Mouse (Mus musculus): ENCODE measurements around the gene Slc16a13. TPM values are rescaled to one million over a fixed set of nuclear protein-coding genes. Genes with fewer than 3 reads are reported as not detected.

The Slc16a13 gene
- polyA plus RNA-seq, 1 experiment from 2014 or later = 6.9 TPM

- no peak overlapping the region for H3K4me3 ChIP-seq (ENCODE audit: low read length)
- no peak overlapping the region for H3K27ac ChIP-seq (ENCODE audit: low read length)
- ATAC-seq (ENCODE audit: low read depth) = no peak
- H3K4me2 ChIP-seq (ENCODE audit: low read depth, low read length) = no peak overlapping the region
- peaks cover 6% of the 10 kb centered on the region; the same call in 1 of the 2 replicates for H3K4me1 ChIP-seq (replicated peaks; ENCODE audit: control insufficient read depth, insufficient read depth, low read length)
- no peaks in the 10 kb centered on the region for H3K27me3 ChIP-seq (ENCODE audit: control insufficient read depth, insufficient read depth, low read depth, low read length)
- H3K9ac ChIP-seq (ENCODE audit: low read length) = no peak overlapping the region
- H3K36me3 ChIP-seq (ENCODE audit: control insufficient read depth, insufficient read depth, low read length) = no peaks in the 10 kb centered on the region
- H3K9me3 ChIP-seq (ENCODE audit: control insufficient read depth, low read length) = no peaks in the 10 kb centered on the region
- 77% methylated on average over 28 of the region's 28 CpGs for WGBS
These were observed 31.3 kb downstream of the Slc16a13 start for GRCm38 (mm10) chr11:70189319-70190134.

GRCm38 (mm10) chr11:70185120-70185519 lies 35.7 kb downstream of the Slc16a13 start:
- Histone ChIP-seq H3K27ac (ENCODE audit: low read length) (no peak overlapping the region), H3K9me3 (ENCODE audit: control insufficient read depth, low read length) (no peaks in the 10 kb centered on the region), H3K27me3 (ENCODE audit: control insufficient read depth, insufficient read depth, low read depth, low read length) (no peaks in the 10 kb centered on the region), H3K9ac (ENCODE audit: low read length) (no peak overlapping the region), H3K4me2 (ENCODE audit: low read depth, low read length) (no peak overlapping the region), H3K36me3 (ENCODE audit: control insufficient read depth, insufficient read depth, low read length) (no peaks in the 10 kb centered on the region), H3K4me1 (replicated peaks; ENCODE audit: control insufficient read depth, insufficient read depth, low read length) (no peaks in the 10 kb centered on the region), H3K4me3 (ENCODE audit: low read length) (no peak overlapping the region)
- ATAC-seq (ENCODE audit: low read depth) = peak; percentile 51; the same call in 1 of the 2 replicates
- 46% methylated on average over 7 of the region's 7 CpGs for WGBS

- no peak overlapping the region for H3K4me2 ChIP-seq (ENCODE audit: low read depth, low read length)
- no peaks in the 10 kb centered on the region for H3K4me1 ChIP-seq (replicated peaks; ENCODE audit: control insufficient read depth, insufficient read depth, low read length)
- peaks cover 3% of the 10 kb centered on the region; the same call in 1 of the 2 replicates for H3K9me3 ChIP-seq (ENCODE audit: control insufficient read depth, low read length)
- H3K36me3 ChIP-seq (ENCODE audit: control insufficient read depth, insufficient read depth, low read length) = no peaks in the 10 kb centered on the region
- H3K27me3 ChIP-seq (ENCODE audit: control insufficient read depth, insufficient read depth, low read depth, low read length) = no peaks in the 10 kb centered on the region
- WGBS = 94% methylated on average over 4 of the region's 4 CpGs
- no peak overlapping the region for H3K27ac ChIP-seq (ENCODE audit: low read length)
- ATAC-seq (ENCODE audit: low read depth) = no peak
- H3K9ac ChIP-seq (ENCODE audit: low read length) = no peak overlapping the region
- H3K4me3 ChIP-seq (ENCODE audit: low read length) = no peak overlapping the region
These were observed 40.4 kb downstream of the Slc16a13 start for GRCm38 (mm10) chr11:70180496-70180895.

- 35% methylated on average over 14 of the region's 14 CpGs for WGBS
These were observed 41.5 kb downstream of the Slc16a13 start for GRCm38 (mm10) chr11:70179401-70179800.

GRCm38 (mm10) chr11:70178756-70179155 lies 42.1 kb downstream of the Slc16a13 start:
- ATAC-seq (ENCODE audit: low read depth) = no peak
- Histone ChIP-seq H3K36me3 (ENCODE audit: control insufficient read depth, insufficient read depth, low read length) (no peaks in the 10 kb centered on the region), H3K4me3 (ENCODE audit: low read length) (no peak overlapping the region)

More at GRCm38 (mm10) chr11:70179401-70179800, 41.5 kb downstream of the Slc16a13 start:
- Histone ChIP-seq H3K9me3 (ENCODE audit: control insufficient read depth, low read length) (peaks cover 3% of the 10 kb centered on the region; the same call in 1 of the 2 replicates), H3K4me2 (ENCODE audit: low read depth, low read length) (no peak overlapping the region), H3K9ac (ENCODE audit: low read length) (no peak overlapping the region), H3K36me3 (ENCODE audit: control insufficient read depth, insufficient read depth, low read length) (no peaks in the 10 kb centered on the region), H3K4me3 (ENCODE audit: low read length) (no peak overlapping the region), H3K27ac (ENCODE audit: low read length) (no peak overlapping the region), H3K4me1 (replicated peaks; ENCODE audit: control insufficient read depth, insufficient read depth, low read length) (no peaks in the 10 kb centered on the region), H3K27me3 (ENCODE audit: control insufficient read depth, insufficient read depth, low read depth, low read length) (no peaks in the 10 kb centered on the region)
- no peak for ATAC-seq (ENCODE audit: low read depth)

GRCm38 (mm10) chr11:70178311-70178710 lies 42.6 kb downstream of the Slc16a13 start:
- Histone ChIP-seq H3K4me2 (ENCODE audit: low read depth, low read length) (no peak overlapping the region), H3K4me1 (replicated peaks; ENCODE audit: control insufficient read depth, insufficient read depth, low read length) (no peaks in the 10 kb centered on the region), H3K4me3 (ENCODE audit: low read length) (no peak overlapping the region), H3K9me3 (ENCODE audit: control insufficient read depth, low read length) (peaks cover 3% of the 10 kb centered on the region; the same call in 1 of the 2 replicates), H3K27me3 (ENCODE audit: control insufficient read depth, insufficient read depth, low read depth, low read length) (no peaks in the 10 kb centered on the region), H3K9ac (ENCODE audit: low read length) (no peak overlapping the region), H3K27ac (ENCODE audit: low read length) (no peak overlapping the region), H3K36me3 (ENCODE audit: control insufficient read depth, insufficient read depth, low read length) (no peaks in the 10 kb centered on the region)
- ATAC-seq (ENCODE audit: low read depth) = no peak
- WGBS = 77% methylated on average over 11 of the region's 11 CpGs

More at GRCm38 (mm10) chr11:70178756-70179155, 42.1 kb downstream of the Slc16a13 start:
- WGBS = 65% methylated on average over 11 of the region's 11 CpGs
- Histone ChIP-seq H3K27me3 (ENCODE audit: control insufficient read depth, insufficient read depth, low read depth, low read length) (no peaks in the 10 kb centered on the region), H3K27ac (ENCODE audit: low read length) (no peak overlapping the region), H3K4me1 (replicated peaks; ENCODE audit: control insufficient read depth, insufficient read depth, low read length) (no peaks in the 10 kb centered on the region), H3K4me2 (ENCODE audit: low read depth, low read length) (no peak overlapping the region), H3K9ac (ENCODE audit: low read length) (no peak overlapping the region), H3K9me3 (ENCODE audit: control insufficient read depth, low read length) (peaks cover 3% of the 10 kb centered on the region; the same call in 1 of the 2 replicates)

- Histone ChIP-seq H3K9ac (ENCODE audit: low read length) (no peak overlapping the region), H3K9me3 (ENCODE audit: control insufficient read depth, low read length) (peaks cover 3% of the 10 kb centered on the region; the same call in 1 of the 2 replicates), H3K4me1 (replicated peaks; ENCODE audit: control insufficient read depth, insufficient read depth, low read length) (no peaks in the 10 kb centered on the region), H3K27ac (ENCODE audit: low read length) (no peak overlapping the region), H3K4me2 (ENCODE audit: low read depth, low read length) (no peak overlapping the region), H3K27me3 (ENCODE audit: control insufficient read depth, insufficient read depth, low read depth, low read length) (no peaks in the 10 kb centered on the region), H3K36me3 (ENCODE audit: control insufficient read depth, insufficient read depth, low read length) (no peaks in the 10 kb centered on the region), H3K4me3 (ENCODE audit: low read length) (no peak overlapping the region)
- ATAC-seq (ENCODE audit: low read depth) = no peak
- 69% methylated on average over 8 of the region's 8 CpGs for WGBS
These were observed 43.2 kb downstream of the Slc16a13 start for GRCm38 (mm10) chr11:70177647-70178046.

GRCm38 (mm10) chr11:70174491-70174890 lies 46.4 kb downstream of the Slc16a13 start:
- Histone ChIP-seq H3K4me3 (ENCODE audit: low read length) (no peak overlapping the region), H3K9ac (ENCODE audit: low read length) (no peak overlapping the region), H3K27ac (ENCODE audit: low read length) (no peak overlapping the region), H3K36me3 (ENCODE audit: control insufficient read depth, insufficient read depth, low read length) (no peaks in the 10 kb centered on the region), H3K9me3 (ENCODE audit: control insufficient read depth, low read length) (peaks cover 3% of the 10 kb centered on the region; the same call in 1 of the 2 replicates), H3K4me1 (replicated peaks; ENCODE audit: control insufficient read depth, insufficient read depth, low read length) (no peaks in the 10 kb centered on the region), H3K4me2 (ENCODE audit: low read depth, low read length) (no peak overlapping the region), H3K27me3 (ENCODE audit: control insufficient read depth, insufficient read depth, low read depth, low read length) (no peaks in the 10 kb centered on the region)
- 67% methylated on average over 4 of the region's 4 CpGs for WGBS
- no peak for ATAC-seq (ENCODE audit: low read depth)

- H3K27ac ChIP-seq (ENCODE audit: low read length) = no peak overlapping the region
- WGBS = 50% methylated on average over 5 of the region's 5 CpGs
- H3K36me3 ChIP-seq (ENCODE audit: control insufficient read depth, insufficient read depth, low read length) = no peaks in the 10 kb centered on the region
- no peak overlapping the region for H3K4me2 ChIP-seq (ENCODE audit: low read depth, low read length)
- no peaks in the 10 kb centered on the region for H3K9me3 ChIP-seq (ENCODE audit: control insufficient read depth, low read length)
- H3K9ac ChIP-seq (ENCODE audit: low read length) = no peak overlapping the region
- no peaks in the 10 kb centered on the region for H3K27me3 ChIP-seq (ENCODE audit: control insufficient read depth, insufficient read depth, low read depth, low read length)
- H3K4me3 ChIP-seq (ENCODE audit: low read length) = no peak overlapping the region
- H3K4me1 ChIP-seq (replicated peaks; ENCODE audit: control insufficient read depth, insufficient read depth, low read length) = no peaks in the 10 kb centered on the region
- no peak for ATAC-seq (ENCODE audit: low read depth)
These were observed 48.6 kb downstream of the Slc16a13 start for GRCm38 (mm10) chr11:70172298-70172697.

Data from lung, embryonic 16.5 days (tissue).